Mouse (Mus musculus) macrophage (primary cell): ENCODE results near the gene Snrpg. TPM values are rescaled to one million over a fixed set of nuclear protein-coding genes. Genes with fewer than 3 reads are reported as not detected.

ENCODE experiments used
- H3K27ac ChIP-seq: fragments of 350-480 bp; formaldehyde crosslinking; 2 replicates; pipeline ENCODE4 v1.9.0; 2021
- H3K36me3 ChIP-seq: fragments of 350-480 bp; formaldehyde crosslinking; 2 replicates; pipeline ENCODE4 v1.9.0; 2021; ENCODE audit errors: inconsistent target
- H3K4me3 ChIP-seq: fragments of 350-480 bp; formaldehyde crosslinking; 2 replicates; pipeline ENCODE4 v1.9.0; 2021; ENCODE audit errors: inconsistent target
- H3K79me2 ChIP-seq: fragments of 350-480 bp; formaldehyde crosslinking; 2 replicates; pipeline ENCODE4 v1.9.0; 2021; ENCODE audit errors: inconsistent target
- WGBS: methylation state at CpG from one replicate; pipeline ENCODE4 v1.1.7; 2026; ENCODE audit warnings: inconsistent platforms; ENCODE audit not compliant: missing documents; 5-methylcytosine and 5-hydroxymethylcytosine counted together
- polyA plus RNA-seq: library from polyadenylated mRNA; stranded (reverse); fragments of 250-400 nt; gene quantifications from 3 replicates; pipeline ENCODE4 v1.2.4, GENCODE M21; 2018; ENCODE audit warnings: inconsistent platforms

The Snrpg gene
- polyA plus RNA-seq, 1 experiment from 2014 or later: 12.5 TPM

DNA sequence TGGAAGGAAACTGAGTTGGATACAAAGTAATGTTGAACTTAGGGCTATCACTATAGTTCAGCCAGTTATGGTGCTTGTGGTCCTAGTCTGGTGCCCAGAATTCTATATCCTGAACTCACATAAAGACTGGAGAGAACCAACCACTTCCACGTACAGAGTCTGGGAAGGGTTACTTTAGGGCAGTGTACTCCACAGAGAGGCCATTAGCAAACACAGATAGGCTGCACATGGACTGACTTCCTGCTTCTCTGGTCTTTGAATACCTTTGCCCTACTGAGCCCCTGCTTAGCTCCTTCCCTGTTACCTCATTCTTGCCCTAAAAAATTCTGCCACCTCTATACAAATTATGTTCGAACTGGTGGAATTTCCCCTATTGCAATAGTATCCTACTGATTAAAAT is 28.9 kb downstream of the Snrpg start:
- 90% methylated on average over 2 of the region's 2 CpGs for WGBS
- H3K27ac ChIP-seq: no peak overlapping the region
- no peak overlapping the region for H3K4me3 ChIP-seq
- no peaks in the 10 kb centered on the region for H3K36me3 ChIP-seq
- H3K79me2 ChIP-seq: peaks cover 12% of the 10 kb centered on the region

DNA sequence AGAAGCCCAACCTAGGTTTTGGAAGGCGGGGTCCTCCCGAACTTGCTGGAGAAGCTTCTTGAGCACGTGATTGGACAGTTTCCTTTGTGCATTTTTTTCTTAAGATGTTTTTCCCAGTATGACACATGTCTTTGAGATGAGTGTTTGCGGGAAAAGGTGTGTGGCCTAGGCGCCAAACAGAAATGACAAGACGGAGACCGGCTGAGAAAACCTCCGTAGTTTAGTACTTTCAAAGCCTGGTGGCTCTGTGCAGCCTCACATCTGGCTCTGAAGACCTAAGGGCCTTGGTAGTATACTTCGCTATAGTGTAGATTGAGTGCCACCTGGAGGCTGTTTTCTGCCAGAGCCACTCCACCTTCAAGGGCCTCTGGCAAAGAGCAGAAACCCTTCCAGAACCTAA is 29.9 kb downstream of the Snrpg start:
- Histone ChIP-seq H3K36me3 (no peaks in the 10 kb centered on the region), H3K4me3 (peak overlapping the region; percentile 14; the same call in 1 of the 2 replicates), H3K79me2 (peaks cover 14% of the 10 kb centered on the region), H3K27ac (no peak overlapping the region)
- 6% methylated on average over 9 of the region's 9 CpGs for WGBS

DNA sequence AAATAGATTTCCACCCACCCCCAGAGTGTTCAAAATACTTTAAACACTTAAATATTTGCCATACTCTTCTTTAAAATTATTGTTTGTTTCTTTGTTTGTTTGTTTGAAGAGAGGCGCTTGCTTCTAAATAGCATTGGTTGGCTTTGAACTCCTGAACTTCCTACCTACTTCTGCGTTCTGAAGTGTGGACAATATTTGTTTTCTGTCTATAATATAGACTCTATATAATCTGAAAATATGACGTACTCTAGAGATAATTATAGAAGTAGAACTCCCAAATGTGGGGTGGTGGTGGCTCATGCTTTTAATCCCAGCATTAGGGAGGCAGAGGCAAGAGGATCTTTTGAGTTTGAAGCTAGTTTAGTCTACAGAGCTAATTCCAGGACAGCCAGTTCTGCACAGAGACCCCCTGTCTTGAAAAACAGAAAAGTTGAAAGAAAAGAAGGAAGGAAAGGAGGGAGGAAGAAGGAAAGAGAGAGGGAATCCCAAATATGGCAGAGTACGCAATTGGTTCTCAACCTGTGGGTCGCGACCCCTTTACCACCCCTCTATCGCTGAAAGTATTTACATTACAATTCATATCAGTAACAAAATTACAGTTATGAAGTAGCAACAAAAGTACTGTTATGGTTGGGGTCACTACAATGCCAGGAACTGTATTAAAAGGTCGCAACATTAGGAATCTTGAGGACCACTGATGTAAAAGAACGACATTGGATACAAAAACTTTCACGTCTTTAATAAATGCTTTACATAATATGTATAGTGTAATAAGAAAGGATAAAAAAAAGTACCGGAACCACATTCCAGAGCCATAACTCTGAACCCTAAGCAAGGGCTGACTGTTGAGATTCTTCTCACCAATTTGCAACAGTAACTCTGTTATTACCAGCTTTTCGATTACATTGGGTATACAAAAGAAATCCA is 31.8 kb downstream of the Snrpg start:
- WGBS: 51% methylated on average over 10 of the region's 12 CpGs

GRCm38 (mm10) chr6:86403728-86404099 is 32.6 kb downstream of the Snrpg start:
- Histone ChIP-seq H3K79me2 (peaks cover 41% of the 10 kb centered on the region), H3K4me3 (peak overlapping the region; percentile 75), H3K36me3 (no peaks in the 10 kb centered on the region), H3K27ac (peak overlapping the region; percentile 79)
- whole genome bisulfite sequencing: under 1% methylated on average over 12 of the region's 15 CpGs

More for the DNA sequence above, 31.8 kb downstream of the Snrpg start:
- Histone ChIP-seq H3K79me2 (peaks cover 34% of the 10 kb centered on the region), H3K27ac (no peak overlapping the region), H3K36me3 (no peaks in the 10 kb centered on the region), H3K4me3 (peak overlapping the region; percentile 75)

GRCm38 (mm10) chr6:86404100-86404861 is 33.2 kb downstream of the Snrpg start, which contains the start of gene Tia1:
Gene Tia1, plus strand, starts transcription at chr6:86404219.
- WGBS: 1% methylated on average over 61 of the region's 62 CpGs
- H3K79me2 ChIP-seq: peaks cover 47% of the 10 kb centered on the region
- peak within 1 kb of the TSS; percentile 79 for H3K27ac ChIP-seq
- no peaks in the 10 kb centered on the region for H3K36me3 ChIP-seq
- peak within 1 kb of the TSS; percentile 75 for H3K4me3 ChIP-seq

DNA sequence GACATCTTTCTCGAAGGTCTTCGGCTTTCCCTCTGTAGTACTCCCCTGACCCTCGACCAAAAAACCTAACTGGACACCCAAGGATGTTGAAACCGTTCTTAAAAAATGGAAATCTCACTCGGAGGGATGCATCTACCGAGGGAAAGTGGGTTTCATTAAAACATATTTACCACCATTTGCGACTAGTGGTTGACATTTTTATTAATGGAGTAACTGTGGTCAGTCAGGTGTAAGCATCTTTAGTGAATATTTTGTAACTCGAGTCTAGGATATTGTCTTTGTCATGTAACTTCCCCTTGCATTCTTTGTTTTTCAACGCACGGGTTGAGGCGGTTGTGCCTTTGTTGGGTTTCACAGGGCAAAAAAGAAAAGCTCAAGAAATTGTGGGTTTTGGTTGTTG is 33.9 kb downstream of the Snrpg start:
- H3K36me3 ChIP-seq: no peaks in the 10 kb centered on the region
- H3K27ac ChIP-seq: peak overlapping the region; percentile 79
- WGBS: 0% methylated on average over 11 of the region's 11 CpGs
- peak overlapping the region; percentile 75 for H3K4me3 ChIP-seq
- H3K79me2 ChIP-seq: peaks cover 54% of the 10 kb centered on the region

- Histone ChIP-seq H3K79me2 (peaks cover 67% of the 10 kb centered on the region), H3K4me3 (no peak overlapping the region), H3K27ac (no peak overlapping the region), H3K36me3 (no peaks in the 10 kb centered on the region)
Observed at GRCm38 (mm10) chr6:86406306-86406705, 35.2 kb downstream of the Snrpg start.

GRCm38 (mm10) chr6:86418711-86419110 is 47.6 kb downstream of the Snrpg start:
- Histone ChIP-seq H3K4me3 (no peak overlapping the region), H3K36me3 (peaks cover 34% of the 10 kb centered on the region), H3K27ac (no peak overlapping the region), H3K79me2 (no peaks in the 10 kb centered on the region)
- WGBS: 22% methylated on average over 6 of the region's 6 CpGs

DNA sequence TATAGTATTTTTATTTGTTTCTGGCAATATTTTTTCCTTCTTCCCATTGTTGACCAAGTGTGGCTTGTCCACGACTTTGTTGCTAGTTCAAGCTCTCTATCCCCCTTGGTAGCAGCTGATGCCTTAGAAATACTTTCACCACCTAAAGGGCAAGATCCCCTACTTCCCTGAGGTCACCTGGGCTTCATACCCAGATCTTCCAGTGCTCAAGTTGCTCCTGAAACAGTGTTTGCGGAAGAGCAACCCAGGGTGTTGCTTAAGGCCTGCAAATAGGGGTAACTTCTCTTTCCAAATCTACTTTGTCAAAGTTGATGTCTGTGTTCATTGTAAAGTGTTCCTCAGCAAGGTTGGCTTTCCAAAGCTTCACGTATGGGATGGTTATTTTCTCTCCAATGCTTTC is 48.1 kb downstream of the Snrpg start:
- Histone ChIP-seq H3K79me2 (no peaks in the 10 kb centered on the region), H3K4me3 (no peak overlapping the region), H3K36me3 (peaks cover 39% of the 10 kb centered on the region), H3K27ac (no peak overlapping the region)
- 79% methylated on average over 3 of the region's 3 CpGs for WGBS

DNA sequence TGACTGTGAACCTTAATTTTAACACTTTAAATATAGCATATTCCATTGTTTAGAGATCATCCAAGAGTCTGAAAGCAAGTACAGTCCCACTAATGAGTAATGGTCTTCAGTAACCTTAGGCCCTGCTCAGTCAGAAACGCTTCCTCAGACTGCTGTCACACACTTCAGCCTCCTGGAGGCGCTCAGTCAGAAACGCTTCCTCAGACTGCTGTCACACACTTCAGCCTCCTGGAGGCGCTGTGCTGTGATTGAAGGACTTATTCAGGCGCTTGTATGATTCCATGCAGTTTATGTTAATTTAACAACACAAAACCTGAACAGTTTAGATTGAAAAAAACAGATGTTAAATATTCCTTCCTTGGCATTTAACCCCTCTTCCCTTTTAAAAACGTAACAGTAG is 49.4 kb downstream of the Snrpg start:
- Histone ChIP-seq H3K79me2 (no peaks in the 10 kb centered on the region), H3K36me3 (peaks cover 44% of the 10 kb centered on the region), H3K27ac (no peak overlapping the region), H3K4me3 (no peak overlapping the region)
- 94% methylated on average over 6 of the region's 6 CpGs for WGBS

- H3K27ac ChIP-seq: no peak within 1 kb of the TSS
- WGBS: 100% methylated on average over 1 of the region's 1 CpGs
- H3K4me3 ChIP-seq: no peak within 1 kb of the TSS
- H3K36me3 ChIP-seq: peaks cover 39% of the 10 kb centered on the region
- H3K79me2 ChIP-seq: no peaks in the 10 kb centered on the region
Observed at GRCm38 (mm10) chr6:86426358-86426757, 55.3 kb downstream of the Snrpg start, which contains the start of gene Gm44790. Gene Gm44790, plus strand, starts transcription at chr6:86426658.

Other genes starting within 250 kb of the Snrpg start
- gene Tgfa, start 176.1 kb upstream of the Snrpg start, polyA plus RNA-seq: not detected in 3 replicates
- 12.4 to 38.2 TPM (median 14.4 TPM) in 3 replicates for gene Fam136a, start 5.7 kb upstream of the Snrpg start, polyA plus RNA-seq
- gene Pcyox1, start 25.9 kb downstream of the Snrpg start, polyA plus RNA-seq: 69.4 to 127 TPM (median 122 TPM) in 3 replicates
- gene Tia1, start 32.9 kb downstream of the Snrpg start, polyA plus RNA-seq: 11.3 to 18.2 TPM (median 14.0 TPM) in 3 replicates
- gene Gm44790, start 55.4 kb downstream of the Snrpg start, polyA plus RNA-seq: not detected in 3 replicates
- gene C87436, start 67.1 kb downstream of the Snrpg start, polyA plus RNA-seq: 8.0 to 12.3 TPM (median 8.9 TPM) in 3 replicates
- gene Pcbp1, start 155.0 kb downstream of the Snrpg start, polyA plus RNA-seq: 129 to 213 TPM (median 209 TPM) in 3 replicates